Mouse (Mus musculus) brain, embryonic 14.5 days (tissue): ENCODE data around the gene Fggy.

Experiments
- CTCF ChIP-seq: fragments of 200-500 bp; IDR thresholded peaks from 2 replicates; pipeline ENCODE4 v1.5.1; 2012; ENCODE audit warnings: inconsistent platforms, mild to moderate bottlenecking, moderate library complexity, borderline replicate concordance; ENCODE audit not compliant: insufficient read depth, insufficient read length; ENCODE audit errors: extremely low read depth
- POLR2A ChIP-seq: fragments of 200-500 bp; IDR thresholded peaks from 2 replicates; pipeline ENCODE4 v1.6.1; 2012; ENCODE audit warnings: mild to moderate bottlenecking, inconsistent platforms, borderline replicate concordance; ENCODE audit not compliant: poor library complexity, insufficient read depth, insufficient read length, severe bottlenecking; ENCODE audit errors: extremely low read depth

DNA sequence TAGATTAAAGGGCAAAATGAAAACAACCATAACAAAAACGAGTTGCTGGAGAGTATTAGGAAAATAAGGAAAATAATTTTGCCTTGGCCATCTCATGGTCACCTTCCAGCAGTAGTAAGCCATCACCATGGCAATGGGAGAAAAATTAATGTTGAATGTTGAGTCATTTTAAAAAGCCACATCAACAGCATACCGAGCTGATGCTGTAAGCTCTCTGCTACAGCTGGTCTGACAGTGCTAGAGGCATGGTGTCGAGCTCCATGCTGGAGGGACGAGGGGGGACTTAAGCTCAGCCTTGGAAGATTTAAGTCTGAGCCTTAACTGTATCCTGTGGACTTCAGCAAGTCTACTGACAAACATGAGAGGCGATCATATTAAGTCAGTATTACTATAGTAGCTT is 307.9 kb downstream of the Fggy start:
- no peak for TF ChIP-seq POLR2A
- no peak for TF ChIP-seq CTCF
